Mouse (Mus musculus): Measurements from ENCODE around the gene Gm10406.
"Not testable (repeated sequence)": the region's sequence is repeated elsewhere in the genome, so short reads cannot be mapped to it uniquely, and the experiment has no call there.

Gene Gm10406

GRCm38 (mm10) chr14:7026781-7027749 is at the start of gene Gm10406:
TSS of gene Gm10406 (minus strand) at chr14:7027449.
- DNase-seq (ENCODE audit: low read depth, low spot score), result peak; percentile 47

- DNase-seq (ENCODE audit: low read depth, low spot score), result not testable (repeated sequence)
Observed at GRCm38 (mm10) chr14:7044870-7045269, 17.6 kb upstream of the Gm10406 start, which contains the start of gene Gm3685. TSS of gene Gm3685 (minus strand) at chr14:7044970.

GRCm38 (mm10) chr14:7026274-7026673 is 975 bp downstream of the Gm10406 start:
- not testable (repeated sequence) for DNase-seq (ENCODE audit: low read depth, low spot score)

- not testable (repeated sequence) for DNase-seq (ENCODE audit: low read depth, low spot score)
Observed at GRCm38 (mm10) chr14:6973718-6974117, 53.5 kb downstream of the Gm10406 start, which contains the start of gene Gm6356. TSS of gene Gm6356 (minus strand) at chr14:6973818.
